Mouse (Mus musculus): ENCODE results near the gene Ccdc34.
A peak's percentile ranks its signal among the peaks of the same experiment; 100 is the strongest.

Ccdc34 gene

DNA sequence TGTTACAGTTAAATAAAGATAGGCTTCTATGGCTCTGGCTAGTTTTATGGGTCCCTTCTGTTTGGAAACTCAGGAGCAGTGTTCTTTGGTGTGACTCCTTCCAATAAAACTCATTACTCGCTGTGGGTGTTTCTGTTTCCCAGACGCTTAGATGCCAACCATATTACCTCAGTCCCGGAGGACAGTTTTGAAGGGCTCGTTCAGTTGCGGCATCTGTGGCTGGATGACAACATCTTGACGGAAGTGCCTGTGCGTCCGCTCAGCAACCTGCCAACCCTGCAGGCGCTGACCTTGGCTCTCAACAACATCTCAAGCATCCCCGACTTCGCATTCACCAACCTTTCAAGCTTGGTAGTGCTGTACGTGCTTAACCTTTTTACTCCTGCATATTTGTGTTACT, 21.2 kb upstream of the Ccdc34 start:
- DNase-seq (ENCODE audit: low read depth) = no peak

DNA sequence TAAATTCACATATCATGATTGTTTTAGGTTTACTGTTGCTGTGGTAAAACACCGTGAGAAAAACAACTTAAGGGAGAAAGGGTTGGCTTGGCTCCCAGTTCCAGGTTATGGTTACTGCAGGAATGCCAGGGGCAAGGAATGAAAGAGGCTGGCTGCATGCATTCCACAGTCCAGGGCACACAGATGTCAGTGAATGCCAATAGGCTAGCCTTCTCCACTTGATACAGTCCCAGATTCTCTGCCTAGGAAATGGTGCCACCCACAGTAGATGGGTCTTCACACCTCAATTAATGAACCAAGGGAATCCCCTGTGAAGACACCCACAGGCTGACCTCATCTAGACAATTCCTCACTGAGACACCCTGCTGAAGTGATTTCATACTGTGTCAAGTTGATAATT, 12.9 kb upstream of the Ccdc34 start:
- DNase-seq (ENCODE audit: low read depth) = peak; percentile 28

DNA sequence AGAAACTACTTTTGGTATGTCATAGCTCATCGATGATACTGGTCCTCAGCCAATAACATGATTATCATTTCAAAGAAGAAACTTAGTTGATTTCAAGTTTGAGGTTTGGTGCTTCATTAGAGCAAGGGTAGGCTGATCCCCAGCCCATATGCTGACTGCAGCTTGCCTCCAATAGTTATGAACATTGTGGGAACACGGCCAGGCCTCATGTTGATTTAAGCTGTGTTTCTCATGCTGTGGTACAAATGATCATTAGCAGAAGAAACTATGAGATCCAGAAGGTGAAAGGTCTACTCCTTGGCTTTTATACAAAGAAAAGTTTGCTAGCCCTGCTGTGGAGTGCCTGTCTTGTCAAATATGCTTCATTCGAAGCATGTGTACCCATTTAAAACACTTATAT, 12.5 kb upstream of the Ccdc34 start:
- peak; percentile 59 for DNase-seq (ENCODE audit: low read depth)

DNA sequence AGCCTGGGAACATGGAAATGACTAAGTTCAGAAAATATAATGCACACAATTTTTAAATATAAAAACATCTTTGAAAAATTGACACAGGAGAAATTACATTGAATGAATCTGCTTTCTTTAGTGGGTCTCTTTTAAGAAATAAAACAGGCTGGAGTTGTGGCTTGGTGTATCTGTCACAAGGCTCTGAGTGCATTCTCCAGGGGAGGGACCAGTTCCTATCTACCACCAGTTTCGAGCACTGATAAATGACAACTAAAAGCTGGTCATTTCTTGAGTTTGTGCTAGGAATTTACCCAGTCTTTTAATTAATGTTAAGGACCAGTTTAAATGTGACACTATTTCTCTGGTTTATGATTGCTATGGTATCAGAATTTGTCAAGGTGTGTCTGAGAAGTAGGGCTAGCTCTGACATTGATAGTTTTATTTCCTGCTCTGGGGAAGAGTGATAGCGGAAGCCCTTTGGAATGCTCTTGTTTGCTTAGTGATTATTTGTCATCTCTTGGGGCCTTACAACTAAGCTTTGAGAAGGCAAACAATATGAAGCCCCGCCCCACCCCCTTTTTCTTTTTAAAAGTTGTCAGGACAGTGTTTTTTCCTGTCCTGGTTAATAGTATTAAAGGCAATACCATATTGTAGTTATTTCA, 11.9 kb upstream of the Ccdc34 start:
- no peak for DNase-seq (ENCODE audit: low read depth)

DNA sequence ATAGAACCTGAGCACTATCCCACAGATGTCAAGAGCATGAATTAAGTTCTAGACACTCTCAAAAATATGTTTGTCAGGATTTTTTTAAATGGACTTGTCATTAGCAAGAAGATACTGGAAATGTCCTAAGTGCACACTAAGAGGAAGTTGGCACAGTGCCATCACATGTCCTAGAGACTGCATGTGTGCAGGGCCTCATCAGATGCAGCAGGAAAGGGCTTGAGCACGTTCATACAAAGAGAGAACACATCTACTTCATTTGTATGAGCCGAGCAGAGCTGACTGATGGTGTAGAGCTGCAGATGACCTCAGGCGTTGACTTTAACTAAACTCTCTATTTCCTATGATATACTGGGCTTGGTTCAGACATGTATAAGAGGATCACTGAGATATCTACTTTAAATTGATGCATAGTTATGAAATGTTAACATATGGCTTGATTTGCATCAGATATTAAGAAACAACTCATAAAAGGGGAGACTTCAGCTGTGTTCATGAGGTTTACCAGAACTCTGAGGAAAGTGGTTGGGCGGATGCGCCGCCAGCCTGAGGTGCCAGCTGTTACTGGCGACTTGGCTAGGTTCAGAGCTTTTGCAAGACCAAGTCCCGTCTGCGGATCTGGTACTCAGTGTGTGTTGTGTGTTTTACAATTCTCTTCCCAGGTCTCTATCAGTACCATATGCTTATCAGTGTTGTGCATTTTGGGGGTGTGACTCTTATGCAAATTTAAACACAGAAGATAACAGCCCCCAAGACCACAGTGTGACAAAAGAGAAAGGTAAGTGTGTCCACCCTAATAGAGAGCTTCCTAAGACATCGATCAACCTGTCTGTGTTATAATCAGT, 10.0 kb upstream of the Ccdc34 start:
- DNase-seq (ENCODE audit: low read depth) = no peak

DNA sequence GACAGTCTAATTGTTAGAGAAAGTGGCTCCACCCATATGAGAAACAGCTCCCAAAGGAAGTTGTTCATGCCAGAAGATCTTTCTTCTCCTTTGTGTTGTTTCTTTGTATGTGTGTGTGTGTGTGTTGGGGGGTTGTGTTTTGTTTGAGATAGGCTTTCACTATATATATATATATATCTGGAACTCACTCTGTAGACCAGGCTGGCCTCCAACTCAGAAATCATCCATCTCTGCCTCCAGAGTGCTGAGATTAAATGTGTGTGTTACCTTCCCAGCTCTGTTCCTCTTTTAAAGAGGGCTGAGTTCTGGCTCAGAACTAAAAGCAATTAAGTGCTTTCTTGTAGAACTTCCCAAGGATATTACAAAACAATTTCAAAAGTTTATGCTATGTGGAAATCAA, 8.2 kb upstream of the Ccdc34 start:
- DNase-seq (ENCODE audit: low read depth) = no peak

DNA sequence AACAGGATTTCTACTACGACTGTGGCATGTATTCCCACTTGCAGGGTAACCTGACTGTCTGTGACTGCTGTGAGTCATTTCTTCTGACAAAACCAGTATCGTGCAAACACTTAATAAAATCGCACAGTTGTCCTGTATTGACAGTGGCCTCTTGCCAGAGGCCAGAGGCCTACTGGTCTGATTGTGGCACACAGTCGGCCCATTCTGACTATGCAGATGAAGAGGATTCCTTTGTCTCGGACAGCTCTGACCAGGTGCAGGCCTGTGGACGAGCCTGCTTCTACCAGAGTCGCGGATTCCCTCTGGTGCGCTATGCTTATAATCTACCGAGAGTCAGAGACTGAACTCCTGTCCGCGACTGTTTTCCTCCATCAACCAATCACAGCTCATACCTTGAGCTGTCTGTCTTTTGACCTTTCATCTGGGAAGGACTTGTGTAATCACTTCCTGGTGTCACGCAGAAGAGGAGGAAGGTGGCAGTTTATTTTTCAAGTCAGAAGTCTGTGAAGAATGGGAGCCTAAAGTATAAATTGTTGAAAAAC, 5.4 kb upstream of the Ccdc34 start:
- no peak for DNase-seq (ENCODE audit: low read depth)

DNA sequence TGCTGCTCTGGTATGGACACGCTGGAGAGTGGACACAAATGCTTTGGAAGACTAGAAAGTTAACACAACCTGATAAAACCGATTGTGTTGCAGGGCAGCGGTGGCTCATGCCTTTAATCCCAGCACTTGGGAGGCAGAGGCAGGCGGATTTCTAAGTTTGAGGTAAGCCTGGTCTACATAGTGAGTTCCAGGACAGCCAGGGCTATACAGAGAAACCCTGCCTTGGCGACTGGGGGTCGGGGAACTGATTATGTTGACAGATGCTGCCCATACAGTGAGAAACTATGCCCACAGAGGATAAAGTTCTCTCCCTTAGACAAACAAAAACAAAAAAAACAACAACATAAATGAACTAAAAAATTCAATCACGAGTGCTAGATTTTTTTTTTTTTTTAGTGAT, 530 bp upstream of the Ccdc34 start:
- no peak for DNase-seq (ENCODE audit: low read depth)

DNA sequence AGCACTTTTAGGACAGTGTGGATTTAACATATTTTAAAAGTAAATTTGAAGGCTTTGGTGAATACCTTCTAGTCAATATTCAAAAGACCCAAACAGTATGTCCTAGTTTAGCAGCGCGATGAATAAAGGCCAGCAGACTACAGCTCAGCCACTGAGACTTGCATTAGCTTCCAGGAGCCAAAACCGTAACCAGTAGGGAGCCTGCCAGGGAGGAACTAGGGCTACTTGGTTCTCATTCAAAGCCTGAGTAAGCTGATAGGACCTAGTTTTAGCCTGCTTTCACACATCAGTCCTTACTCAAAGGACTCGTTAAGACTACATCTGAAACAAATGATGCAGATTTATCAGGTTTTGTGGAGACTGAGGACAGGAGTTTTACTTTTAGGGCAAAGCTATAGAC, 2.0 kb downstream of the Ccdc34 start:
- no peak for DNase-seq (ENCODE audit: low read depth)

DNA sequence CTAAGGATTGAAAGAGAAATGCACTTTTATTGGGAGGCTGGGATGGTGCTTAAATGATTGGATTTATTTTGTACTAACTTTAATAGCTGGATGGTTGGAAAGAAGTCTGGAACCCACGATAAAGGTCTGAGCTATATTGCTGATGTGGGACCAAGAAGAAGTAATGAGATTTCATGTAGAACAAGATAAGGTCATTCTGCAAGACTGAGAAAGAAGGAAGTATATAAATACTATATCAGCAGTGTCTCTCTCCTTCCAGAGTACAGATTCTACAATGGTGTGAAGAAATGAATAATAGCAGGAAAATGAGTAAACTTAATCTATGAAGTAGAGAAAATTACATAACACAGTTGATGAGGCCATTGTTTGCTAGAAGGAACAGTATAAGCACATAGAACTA, 2.8 kb downstream of the Ccdc34 start:
- DNase-seq (ENCODE audit: low read depth) = no peak

DNA sequence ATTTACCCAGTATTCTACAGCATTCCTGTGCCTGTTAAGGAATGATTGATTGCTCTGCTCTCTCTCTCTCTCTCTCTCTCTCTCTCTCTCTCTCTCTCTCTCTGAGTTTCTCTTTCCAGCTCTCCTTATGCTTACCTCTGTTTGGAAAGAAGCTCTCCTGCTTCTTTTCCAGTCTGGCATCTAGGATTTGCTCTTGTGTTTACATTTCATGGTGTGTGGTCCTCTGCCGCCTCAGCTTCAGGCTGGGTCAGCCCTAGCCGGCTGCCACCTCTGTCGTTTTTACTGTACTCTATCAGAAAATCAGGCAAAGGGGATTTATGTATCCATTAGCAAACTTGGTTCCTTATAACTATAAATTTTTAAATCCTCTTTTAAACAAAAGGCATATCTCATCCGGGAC, 18.6 kb downstream of the Ccdc34 start:
- DNase-seq (ENCODE audit: low read depth) = no peak

DNA sequence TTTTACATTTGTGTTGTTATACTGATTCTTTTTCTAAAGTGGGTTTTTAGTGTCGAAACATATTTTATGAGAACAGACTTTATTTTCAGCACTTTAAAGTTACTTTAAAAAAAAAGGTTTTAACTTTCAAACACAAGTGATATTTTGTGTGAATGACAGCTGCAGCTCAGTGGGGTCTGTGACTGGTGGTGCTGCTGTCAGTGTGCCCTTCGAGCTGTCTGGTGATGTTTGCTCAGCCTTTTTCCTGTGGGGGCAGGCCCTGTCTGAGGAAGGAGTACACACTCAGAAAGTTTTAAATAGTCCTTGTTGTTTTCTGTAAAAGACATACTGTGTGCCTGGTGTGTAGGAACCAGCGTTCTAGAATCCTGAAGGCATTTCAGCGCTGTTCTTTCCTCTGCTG, 19.0 kb downstream of the Ccdc34 start:
- no peak for DNase-seq (ENCODE audit: low read depth)

DNA sequence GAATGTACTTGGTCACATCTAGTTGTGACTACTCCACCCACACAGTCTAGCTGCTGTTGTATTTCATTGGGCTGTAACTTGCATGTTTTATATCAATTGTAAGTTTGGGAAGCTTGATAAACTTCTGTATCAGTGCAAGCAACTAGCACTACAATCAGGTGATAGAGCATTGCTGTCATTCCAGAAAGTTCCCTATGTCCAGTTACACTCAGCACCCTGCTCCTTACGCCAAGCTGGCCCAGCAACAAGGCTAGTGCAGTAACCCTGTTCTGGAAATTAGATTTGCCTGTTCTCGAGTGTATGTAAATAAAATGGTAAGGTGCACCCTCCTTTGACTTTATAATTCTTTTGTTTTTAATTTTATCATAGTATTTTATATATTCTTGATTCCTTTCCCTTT, 19.6 kb downstream of the Ccdc34 start:
- DNase-seq (ENCODE audit: low read depth) = no peak

DNA sequence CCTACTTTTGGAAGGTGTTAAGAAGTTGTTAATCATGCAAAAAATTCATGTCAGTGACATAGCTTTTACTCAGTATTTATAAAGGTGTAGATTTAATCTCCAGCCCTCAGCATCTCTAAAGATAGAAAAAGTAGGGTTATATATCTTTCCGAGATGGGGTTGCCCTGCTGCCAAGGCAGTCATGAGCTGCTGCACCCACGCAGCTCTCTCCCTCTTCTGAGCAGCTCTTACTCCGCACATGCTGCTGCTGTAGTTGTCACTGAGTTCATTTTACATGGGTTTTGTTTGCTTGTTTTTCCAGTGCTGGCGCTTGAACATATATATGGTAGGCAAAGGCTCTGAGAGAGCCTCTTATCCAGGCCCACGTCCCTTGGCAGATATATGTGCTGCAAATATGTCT, 20.7 kb downstream of the Ccdc34 start:
- DNase-seq (ENCODE audit: low read depth) = no peak

DNA sequence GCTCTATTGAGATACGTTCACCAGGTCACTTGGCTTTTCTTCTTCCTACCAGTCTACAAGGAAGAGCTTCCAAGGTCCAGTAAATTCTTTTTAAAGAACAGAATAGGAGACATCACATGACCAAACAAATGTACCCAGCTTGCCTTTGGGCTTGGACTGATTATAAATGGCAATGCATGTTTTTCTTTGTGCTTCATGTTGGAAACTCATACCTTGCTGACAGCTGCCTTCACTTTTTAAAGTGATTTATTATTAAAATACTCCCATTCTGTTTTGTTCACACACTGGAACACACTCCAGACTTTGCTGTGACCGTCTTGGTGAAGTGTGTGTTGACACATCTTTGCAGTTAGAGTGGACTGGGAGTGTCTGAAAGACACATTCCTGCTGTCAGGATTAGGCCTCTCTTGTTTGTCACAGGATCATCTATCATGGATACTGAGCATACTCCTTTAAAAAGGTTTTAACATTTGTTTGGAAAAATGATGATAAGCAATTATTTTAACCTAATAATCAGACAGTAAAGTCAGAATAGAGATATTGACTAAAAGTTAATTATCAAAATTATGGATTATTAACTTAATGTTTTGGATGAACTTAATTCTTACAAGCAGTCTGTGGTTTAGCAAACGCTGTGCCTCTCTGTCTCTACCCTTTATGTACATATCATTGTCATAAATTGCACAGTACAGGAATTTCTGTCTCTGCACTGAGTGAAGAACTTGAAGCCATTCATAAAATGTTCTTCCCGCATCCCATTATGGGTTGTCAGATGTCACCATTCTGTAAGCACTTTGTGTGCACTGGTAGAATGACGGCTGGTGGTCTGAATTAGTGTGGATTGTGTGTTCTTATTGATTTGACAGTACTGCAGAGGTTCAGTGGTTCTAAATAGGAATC, 25.5 kb downstream of the Ccdc34 start:
- peak; percentile 17 for DNase-seq (ENCODE audit: low read depth)

DNA sequence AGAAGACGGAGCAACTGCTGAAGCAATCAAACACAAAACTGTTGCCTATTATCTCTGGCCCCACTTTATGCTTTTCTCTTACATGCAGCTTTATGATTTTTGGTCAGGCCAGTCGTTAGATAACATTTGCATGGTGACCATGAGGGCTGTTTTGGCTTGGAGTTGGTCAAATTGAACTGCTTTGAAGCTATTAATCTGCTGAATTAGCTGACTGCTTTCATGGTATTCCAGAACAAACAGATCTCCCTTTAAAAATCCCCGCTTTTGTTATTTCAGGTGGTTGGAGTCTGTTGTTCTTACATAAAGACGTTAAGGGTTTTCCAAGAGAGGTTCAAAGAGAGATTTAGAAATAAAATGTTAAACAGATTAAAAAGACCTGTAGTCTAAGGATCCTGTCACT, 40.8 kb downstream of the Ccdc34 start:
- no peak for DNase-seq (ENCODE audit: low read depth)

DNA sequence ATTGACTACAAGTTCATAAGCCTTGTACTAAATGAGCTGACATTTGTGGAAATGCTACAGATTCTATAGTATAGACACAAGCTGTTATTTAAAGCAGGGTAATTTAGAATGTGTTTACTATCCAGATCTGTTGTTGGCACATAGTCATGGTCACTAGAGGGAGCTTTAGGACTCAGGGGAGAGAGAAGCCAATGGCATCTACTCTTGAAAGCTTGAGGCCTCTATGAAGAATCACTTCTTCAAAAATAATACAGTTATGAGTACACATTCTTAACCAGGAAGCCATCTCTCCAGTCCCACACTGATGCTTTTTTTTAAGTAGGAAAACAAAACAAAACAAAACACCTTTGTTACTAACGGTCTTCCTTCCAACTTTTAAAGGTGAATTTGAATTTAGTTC, 45.5 kb downstream of the Ccdc34 start:
- peak; percentile 65 for DNase-seq (ENCODE audit: low read depth)

DNA sequence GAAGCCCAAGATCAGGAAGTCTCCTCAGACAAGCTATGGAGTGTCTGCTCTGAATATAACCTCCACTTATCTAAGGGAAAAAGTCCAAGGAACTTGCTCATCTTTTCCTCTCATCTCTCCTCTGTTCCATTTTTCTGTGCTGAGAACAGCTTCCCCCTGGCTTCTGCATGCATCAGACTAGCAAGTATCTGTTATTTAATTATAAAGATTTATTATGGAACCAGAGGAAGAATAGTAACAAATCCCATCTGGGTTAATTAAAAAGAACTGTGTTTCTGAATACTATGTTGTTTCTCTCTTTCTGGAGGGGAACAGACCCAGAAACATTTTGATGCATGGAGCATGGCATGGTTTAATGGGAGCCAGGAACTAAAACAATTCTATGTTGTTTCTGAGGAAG, 51.3 kb downstream of the Ccdc34 start:
- no peak for DNase-seq (ENCODE audit: low read depth)

DNA sequence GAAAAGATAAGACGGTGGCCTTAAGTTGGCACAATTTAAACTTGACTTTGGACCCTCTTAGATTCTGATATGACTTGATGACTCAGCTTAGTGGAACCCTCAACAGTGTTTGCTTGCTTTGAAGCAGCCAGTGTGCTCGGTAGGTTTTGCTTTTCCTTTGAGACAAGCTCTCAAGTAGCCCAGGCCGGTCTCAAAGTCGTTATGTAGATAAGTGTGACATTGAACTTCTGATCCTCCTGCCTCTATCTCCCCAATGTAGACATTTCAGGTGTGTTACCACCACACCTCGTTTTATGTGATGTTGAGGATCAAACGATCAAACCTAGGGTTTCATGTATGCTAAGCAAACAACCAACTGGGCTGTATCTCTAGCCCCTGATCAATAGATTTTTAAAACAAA, 55.4 kb downstream of the Ccdc34 start:
- DNase-seq (ENCODE audit: low read depth) = no peak

DNA sequence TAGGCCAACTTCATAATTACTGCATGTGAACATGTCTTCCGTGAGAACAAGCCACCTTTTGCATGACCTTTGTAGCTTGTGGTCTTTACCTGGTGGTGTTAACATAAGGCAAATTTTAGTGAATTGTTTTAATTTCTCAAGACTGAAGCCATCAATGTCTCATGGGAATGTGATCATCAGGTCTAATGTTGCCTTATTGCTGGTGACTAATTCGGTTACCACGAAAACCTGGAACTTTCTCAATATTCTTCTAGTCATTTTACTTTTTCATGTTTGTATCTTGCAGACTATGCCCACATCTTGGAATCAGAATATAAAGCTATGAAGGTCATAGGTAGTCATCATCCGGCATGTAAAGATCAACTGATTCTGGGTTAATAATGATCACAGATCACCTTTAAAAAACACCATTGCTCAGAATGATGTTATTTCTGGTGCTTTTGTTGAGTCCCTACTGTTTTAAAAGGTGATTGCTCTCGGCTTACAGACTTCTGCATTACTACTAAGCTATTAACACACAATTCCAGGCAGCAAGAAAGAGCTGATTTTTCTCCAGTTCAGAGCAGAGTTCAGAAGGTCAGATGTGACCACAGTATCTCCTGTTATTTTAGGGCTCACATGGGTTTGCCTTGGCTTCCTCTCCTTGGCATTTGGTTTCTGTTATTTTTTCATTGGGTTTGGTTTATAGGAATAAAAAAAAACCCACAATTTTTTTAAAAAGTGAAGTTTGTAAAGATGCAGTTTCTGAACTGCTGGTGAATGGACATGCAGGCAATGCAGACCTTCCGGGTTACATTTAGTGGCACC, 57.2 kb downstream of the Ccdc34 start:
- peak; percentile 68 for DNase-seq (ENCODE audit: low read depth)

DNA sequence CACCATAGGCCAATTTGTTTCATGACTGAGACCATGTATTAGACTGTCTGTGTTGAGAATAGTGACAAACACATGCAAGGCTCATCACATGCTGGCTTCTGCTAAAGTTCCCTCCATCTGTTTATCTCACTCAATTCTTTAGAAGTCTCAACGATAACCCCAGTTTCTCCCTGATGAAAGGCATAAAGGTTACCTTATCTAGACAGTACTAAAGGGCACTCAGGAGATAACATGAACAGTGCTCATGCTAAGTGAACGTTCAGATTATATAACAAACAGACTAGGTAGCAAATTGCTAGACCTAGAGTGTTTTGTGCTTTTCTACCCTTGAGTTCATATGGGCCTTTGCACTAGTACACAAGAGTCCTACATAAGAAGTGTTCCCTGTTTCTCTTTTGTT, 59.6 kb downstream of the Ccdc34 start:
- DNase-seq (ENCODE audit: low read depth) = no peak

DNA sequence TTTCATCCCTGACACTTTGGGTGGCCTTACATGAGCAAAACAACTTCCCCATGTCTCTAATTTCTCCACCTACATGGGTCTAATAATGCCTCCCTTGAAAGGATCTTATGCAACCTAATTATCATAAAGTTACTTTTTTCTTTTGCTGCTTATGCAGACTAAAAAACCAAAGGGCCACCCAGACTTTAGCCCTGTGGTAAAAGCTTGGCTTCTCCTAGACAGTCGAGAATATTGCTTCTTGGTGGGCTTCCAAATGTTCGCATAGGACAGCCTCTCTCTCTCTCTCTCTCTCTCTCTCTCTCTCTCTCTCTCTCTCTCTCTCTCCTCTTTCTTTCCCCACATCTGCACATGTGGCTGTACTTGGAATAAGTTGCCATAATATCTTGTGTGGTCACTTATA, 60.0 kb downstream of the Ccdc34 start:
- no peak for DNase-seq (ENCODE audit: low read depth)
